Mouse (Mus musculus) forebrain, embryonic 13.5 days (tissue): ENCODE results near the gene Pafah1b2. TPM values are rescaled to one million over a fixed set of nuclear protein-coding genes. Genes with fewer than 3 reads are reported as not detected.
A peak's percentile ranks its signal among the peaks of the same experiment; 100 is the strongest.

ENCODE experiments used
- ATAC-seq: fragments of 200-750 bp; cut with Nextera tagmentation; 2 replicates; pipeline ENCODE4 v1.8.0; 2017
- H3K27ac ChIP-seq: fragments of 300-500 bp; sonication (generic); 2 replicates; pipeline ENCODE4 v1.5.1; 2015; ENCODE audit warnings: inconsistent platforms, mild to moderate bottlenecking, moderate library complexity
- H3K27me3 ChIP-seq: fragments of 300-500 bp; sonication (generic); 2 replicates; pipeline ENCODE4 v1.6.1; 2015; ENCODE audit warnings: mild to moderate bottlenecking, inconsistent platforms
- H3K36me3 ChIP-seq: fragments of 300-500 bp; sonication (generic); 2 replicates; pipeline ENCODE4 v1.6.1; 2015; ENCODE audit warnings: mild to moderate bottlenecking, inconsistent platforms; ENCODE audit not compliant: poor library complexity, severe bottlenecking
- H3K4me1 ChIP-seq: fragments of 300-500 bp; sonication (generic); 2 replicates; pipeline ENCODE4 v1.6.1; 2015; ENCODE audit warnings: inconsistent platforms
- H3K4me2 ChIP-seq: fragments of 300-500 bp; sonication (generic); 2 replicates; pipeline ENCODE4 v1.6.1; 2015; ENCODE audit warnings: inconsistent platforms, mild to moderate bottlenecking, moderate library complexity
- H3K4me3 ChIP-seq: fragments of 300-500 bp; sonication (generic); 2 replicates; pipeline ENCODE4 v1.5.1; 2015; ENCODE audit warnings: mild to moderate bottlenecking, inconsistent platforms
- H3K9ac ChIP-seq: fragments of 300-500 bp; sonication (generic); 2 replicates; pipeline ENCODE4 v1.6.1; 2015; ENCODE audit warnings: mild to moderate bottlenecking, inconsistent platforms
- H3K9me3 ChIP-seq: fragments of 300-500 bp; sonication (generic); replicated peaks from 2 replicates; pipeline ENCODE4 v1.6.1; 2016; ENCODE audit warnings: inconsistent platforms
- WGBS: fragments of 180-500 bp; shearing (Covaris S2); methylation state at CpG from one replicate; pipeline ENCODE4 v1.1.7; 2015; 5-methylcytosine and 5-hydroxymethylcytosine counted together
- polyA plus RNA-seq: library from polyadenylated mRNA; unstranded; fragments of >200 nt; fragmentation: Nextera tagmentation; extraction: Ambion mirVana; gene quantifications from 2 replicates; pipeline ENCODE4 v1.2.1, GENCODE M21; 2015

Gene Pafah1b2
- polyA plus RNA-seq = 277 and 295 TPM in 2 replicates

DNA sequence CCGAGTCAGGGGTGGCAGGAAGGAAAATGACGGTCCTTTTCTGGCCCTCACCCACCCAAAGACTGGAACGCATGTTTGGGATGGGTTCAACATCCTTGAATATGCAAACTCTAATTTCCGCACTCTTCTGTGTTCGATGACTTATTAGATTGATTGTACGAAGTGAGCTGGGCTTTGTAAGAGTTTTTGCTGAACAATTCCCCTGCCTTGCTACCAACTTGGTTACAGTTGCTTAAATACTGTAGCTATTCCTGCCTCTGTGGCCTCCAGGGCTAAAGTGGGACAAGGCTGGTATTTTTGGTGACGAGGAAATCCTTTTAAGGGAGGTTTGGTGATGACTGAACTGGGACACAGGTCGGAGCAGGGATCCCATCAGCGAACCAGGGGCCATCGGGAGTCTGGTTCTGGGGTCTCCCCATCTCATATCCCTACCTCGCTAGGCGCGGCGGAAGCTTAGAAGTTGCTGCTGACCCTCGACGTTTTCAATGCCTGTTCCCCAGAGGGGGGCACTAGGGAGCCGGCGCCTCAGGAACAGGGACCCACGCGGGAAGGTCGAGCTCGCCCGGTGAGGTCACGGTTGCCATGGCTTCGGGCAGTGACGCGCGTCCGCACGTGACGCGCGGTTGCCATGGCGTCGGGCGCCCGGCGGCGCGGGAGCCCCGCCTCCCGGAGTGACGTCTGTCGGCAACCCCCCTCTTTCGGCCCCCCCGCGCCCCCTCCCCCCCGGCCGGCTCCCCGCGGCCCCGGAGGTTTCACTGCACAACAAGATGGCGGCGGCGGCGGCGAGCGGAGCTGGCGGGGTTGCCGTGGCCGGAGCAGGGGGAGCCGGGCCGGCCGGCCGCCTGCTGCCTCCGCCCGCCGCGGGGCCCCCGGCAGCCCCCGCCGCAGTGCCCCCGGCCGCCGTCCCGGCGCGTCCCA lies at the start of gene Pafah1b2, which contains the start of gene Sik3:
Gene Pafah1b2 (minus strand): TSS at position 600 of the 918 bp plus-strand sequence.
Gene Sik3 (plus strand): TSS at position 730 of the 918 bp plus-strand sequence.
- Histone ChIP-seq H3K36me3 (no peaks in the 10 kb centered on the region), H3K9me3 (no peaks in the 10 kb centered on the region)

DNA sequence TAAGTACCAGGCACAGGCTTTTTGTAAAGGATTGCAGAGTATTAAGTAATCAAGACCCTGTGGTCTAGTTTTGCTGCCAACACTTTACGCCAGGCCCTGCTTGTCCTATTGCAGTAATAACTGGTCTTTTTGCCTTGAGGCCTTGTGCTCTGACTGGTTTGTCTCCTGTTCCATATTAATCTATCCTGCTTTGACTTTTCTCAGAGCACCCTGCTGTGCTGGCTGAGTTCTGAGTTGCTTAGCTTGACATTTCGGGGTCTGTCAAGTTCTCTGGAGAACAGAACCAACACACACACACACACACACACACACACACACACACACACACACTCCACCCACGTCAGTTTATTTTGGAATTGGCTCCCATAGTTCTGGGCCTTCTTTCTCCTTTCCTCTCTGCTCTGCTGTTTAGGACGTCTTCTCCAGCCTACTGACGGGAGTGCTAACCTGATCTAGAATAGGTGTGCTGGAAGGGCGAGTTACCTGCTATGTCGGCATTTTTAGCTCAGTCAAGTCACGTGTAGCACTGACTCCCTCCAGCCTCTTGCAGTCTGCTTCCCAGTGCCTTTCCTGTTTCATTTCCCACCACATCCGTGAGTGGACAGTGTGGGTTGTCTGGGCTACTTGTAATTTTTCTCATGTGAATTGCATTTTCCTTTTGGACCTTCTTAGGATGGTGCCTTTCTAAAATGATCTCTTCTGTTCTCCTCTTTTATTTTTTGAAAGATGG lies 49.4 kb upstream of the Pafah1b2 start:
- H3K4me1 ChIP-seq = no peaks in the 10 kb centered on the region
- H3K36me3 ChIP-seq = no peaks in the 10 kb centered on the region
- H3K9ac ChIP-seq = no peak overlapping the region
- WGBS = 84% methylated on average over 9 of the region's 9 CpGs
- H3K4me3 ChIP-seq = no peak overlapping the region
- H3K27ac ChIP-seq = no peak overlapping the region
- H3K27me3 ChIP-seq = no peaks in the 10 kb centered on the region
- no peak overlapping the region for H3K4me2 ChIP-seq
- no peak for ATAC-seq
- H3K9me3 ChIP-seq = no peaks in the 10 kb centered on the region

More for the DNA sequence above, at the start of gene Pafah1b2, which contains the start of gene Sik3:
- peak within 1 kb of the TSS; percentile 83 for H3K27ac ChIP-seq
- H3K9ac ChIP-seq = peak within 1 kb of the TSS; percentile 98
- ATAC-seq = peak; percentile 90
- peak within 1 kb of the TSS; percentile 97 for H3K4me3 ChIP-seq
- 3% methylated on average over 45 of the region's 78 CpGs for WGBS
- peak within 1 kb of the TSS; percentile 81 for H3K4me2 ChIP-seq
- H3K4me1 ChIP-seq = peaks cover 48% of the 10 kb centered on the region
- no peaks in the 10 kb centered on the region for H3K27me3 ChIP-seq

DNA sequence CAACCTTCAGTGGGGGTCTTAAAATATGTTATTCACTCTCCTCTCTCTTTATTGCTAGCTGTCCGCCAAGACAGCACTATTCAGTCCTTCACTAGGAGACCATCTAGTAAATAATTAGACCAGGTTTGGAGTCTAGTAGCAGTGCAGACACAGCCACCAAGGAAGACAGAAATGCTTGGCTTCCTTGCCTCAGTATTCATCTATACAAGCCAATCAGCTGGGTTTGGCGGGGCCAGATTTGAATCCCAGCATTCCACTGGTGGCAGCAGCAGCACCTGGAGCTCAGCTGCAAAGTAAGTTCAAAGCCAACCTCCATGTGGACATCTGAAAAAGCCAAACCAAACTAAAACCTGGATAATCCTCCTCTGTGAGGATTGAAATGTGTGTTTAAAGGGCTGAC lies 47.8 kb upstream of the Pafah1b2 start:
- Histone ChIP-seq H3K9me3 (no peaks in the 10 kb centered on the region), H3K4me1 (no peaks in the 10 kb centered on the region), H3K4me2 (no peak overlapping the region), H3K27ac (no peak overlapping the region), H3K9ac (no peak overlapping the region), H3K4me3 (no peak overlapping the region), H3K27me3 (no peaks in the 10 kb centered on the region), H3K36me3 (no peaks in the 10 kb centered on the region)
- 86% methylated on average over 2 of the region's 2 CpGs for WGBS
- ATAC-seq = no peak

- H3K4me3 ChIP-seq = no peak overlapping the region
- no peaks in the 10 kb centered on the region for H3K36me3 ChIP-seq
- ATAC-seq = no peak
- no peaks in the 10 kb centered on the region for H3K9me3 ChIP-seq
- H3K4me1 ChIP-seq = peaks cover 7% of the 10 kb centered on the region; the same call in 1 of the 2 replicates
- H3K4me2 ChIP-seq = no peak overlapping the region
- no peak overlapping the region for H3K27ac ChIP-seq
- WGBS = 89% methylated on average over 3 of the region's 3 CpGs
- no peaks in the 10 kb centered on the region for H3K27me3 ChIP-seq
- no peak overlapping the region for H3K9ac ChIP-seq
Measured at GRCm38 (mm10) chr9:46058065-46058464, 45.6 kb upstream of the Pafah1b2 start.

DNA sequence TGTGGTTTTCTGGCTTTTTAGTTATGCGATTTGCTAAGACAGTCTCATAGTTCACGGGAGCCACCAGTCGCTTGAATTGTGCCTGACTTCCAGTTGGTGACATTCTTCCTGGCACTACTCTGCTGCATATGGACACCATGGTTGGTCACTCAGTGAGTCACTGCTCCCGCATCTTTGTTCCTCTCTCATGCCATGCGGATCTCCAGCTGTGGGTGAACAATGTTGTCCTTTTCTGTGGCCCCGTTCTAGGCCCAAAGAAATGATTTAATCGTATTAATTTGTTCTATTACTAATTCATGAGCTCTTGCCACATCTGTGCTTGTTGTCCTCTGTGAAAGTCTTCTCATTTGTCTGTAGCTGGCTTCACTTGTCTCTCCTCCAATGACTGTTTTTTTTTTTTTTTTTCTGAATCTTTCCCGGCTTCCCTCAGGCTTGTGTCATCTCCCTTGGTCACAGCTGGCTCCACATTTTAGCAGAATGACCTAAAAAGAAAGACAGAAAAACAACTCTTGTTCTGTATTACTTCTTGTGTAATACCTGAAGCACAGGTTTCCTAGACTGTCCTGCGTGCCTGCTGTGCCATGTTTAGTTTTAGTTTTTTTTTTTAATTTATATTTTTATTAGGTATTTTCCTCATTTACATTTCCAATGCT lies 40.6 kb upstream of the Pafah1b2 start:
- Histone ChIP-seq H3K27me3 (no peaks in the 10 kb centered on the region), H3K9ac (no peak overlapping the region), H3K4me2 (no peak overlapping the region), H3K4me1 (peaks cover 7% of the 10 kb centered on the region; the same call in 1 of the 2 replicates), H3K9me3 (no peaks in the 10 kb centered on the region), H3K36me3 (no peaks in the 10 kb centered on the region), H3K27ac (no peak overlapping the region), H3K4me3 (no peak overlapping the region)
- WGBS = 68% methylated on average over 9 of the region's 9 CpGs
- no peak for ATAC-seq

DNA sequence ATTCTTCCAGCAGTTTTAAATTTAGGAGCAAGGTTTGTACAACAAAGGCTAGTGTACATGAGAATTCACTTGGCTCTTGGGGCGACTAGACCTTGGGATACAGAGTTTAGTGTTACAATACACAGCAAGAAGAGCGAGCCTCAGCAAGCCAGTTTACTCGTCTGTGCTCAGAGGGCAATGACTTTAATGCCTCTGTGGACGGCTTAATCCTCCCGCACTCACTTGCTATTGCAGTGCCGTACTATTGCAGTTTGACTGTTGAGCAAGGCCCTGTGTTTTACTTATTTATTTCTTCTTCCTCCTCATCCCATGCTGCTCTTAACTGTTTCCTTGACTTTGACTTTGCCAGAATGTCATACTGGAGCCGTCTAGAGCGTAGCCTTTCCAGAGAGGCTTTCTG lies 37.7 kb upstream of the Pafah1b2 start:
- H3K36me3 ChIP-seq = no peaks in the 10 kb centered on the region
- no peaks in the 10 kb centered on the region for H3K9me3 ChIP-seq
- H3K4me2 ChIP-seq = no peak overlapping the region
- no peak for ATAC-seq
- 68% methylated on average over 8 of the region's 8 CpGs for WGBS
- no peak overlapping the region for H3K27ac ChIP-seq
- no peak overlapping the region for H3K4me3 ChIP-seq
- H3K9ac ChIP-seq = no peak overlapping the region
- no peaks in the 10 kb centered on the region for H3K27me3 ChIP-seq
- peaks cover 19% of the 10 kb centered on the region for H3K4me1 ChIP-seq

- H3K9ac ChIP-seq = no peak overlapping the region
- peaks cover 17% of the 10 kb centered on the region for H3K4me1 ChIP-seq
- H3K27ac ChIP-seq = no peak overlapping the region
- WGBS = 84% methylated on average over 7 of the region's 7 CpGs
- ATAC-seq = no peak
- no peaks in the 10 kb centered on the region for H3K36me3 ChIP-seq
- no peaks in the 10 kb centered on the region for H3K9me3 ChIP-seq
- no peaks in the 10 kb centered on the region for H3K27me3 ChIP-seq
- H3K4me2 ChIP-seq = no peak overlapping the region
- H3K4me3 ChIP-seq = no peak overlapping the region
Measured at GRCm38 (mm10) chr9:46049525-46049924, 37.0 kb upstream of the Pafah1b2 start.

DNA sequence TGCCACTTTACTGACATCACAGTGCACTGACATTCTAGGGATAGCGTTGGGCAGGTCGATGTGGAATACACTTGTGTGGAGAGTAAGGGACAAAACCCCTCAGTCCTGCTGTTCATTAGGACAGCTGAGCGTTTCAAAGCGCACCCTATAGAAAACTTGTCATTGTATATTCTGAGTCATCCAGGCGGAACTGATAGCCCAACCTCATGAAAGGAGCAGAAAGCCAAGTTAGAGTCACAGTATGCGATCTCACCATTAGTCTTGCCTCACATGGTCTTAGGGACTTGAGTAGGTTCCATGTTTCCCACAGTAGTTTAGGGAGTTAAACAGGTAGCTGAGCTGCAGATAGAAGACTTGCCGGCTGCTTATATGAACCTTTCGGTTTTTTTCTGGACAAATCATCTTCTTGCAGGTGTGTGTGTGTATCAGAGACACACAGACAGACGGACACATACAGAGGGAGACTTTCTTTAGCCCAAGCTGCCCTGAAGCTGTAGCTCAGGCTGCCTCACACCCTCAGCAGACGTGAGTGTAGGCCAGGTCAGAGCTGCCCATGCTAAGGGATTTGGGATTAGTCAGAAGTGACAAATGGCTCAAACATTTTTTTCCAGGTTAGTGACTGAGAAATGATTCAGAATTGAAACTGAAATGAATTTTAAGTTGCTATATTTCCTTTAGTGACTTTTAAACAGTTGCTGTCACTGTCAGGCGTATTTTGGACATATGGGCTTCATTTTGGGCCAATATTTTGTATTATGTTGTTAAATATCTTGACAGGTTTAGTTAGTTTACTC lies 34.4 kb upstream of the Pafah1b2 start:
- no peaks in the 10 kb centered on the region for H3K9me3 ChIP-seq
- no peak for ATAC-seq
- H3K4me1 ChIP-seq = peaks cover 11% of the 10 kb centered on the region
- no peaks in the 10 kb centered on the region for H3K36me3 ChIP-seq
- 39% methylated on average over 11 of the region's 11 CpGs for WGBS
- H3K4me3 ChIP-seq = no peak overlapping the region
- no peak overlapping the region for H3K9ac ChIP-seq
- no peak overlapping the region for H3K27ac ChIP-seq
- no peak overlapping the region for H3K4me2 ChIP-seq
- no peaks in the 10 kb centered on the region for H3K27me3 ChIP-seq

- H3K4me2 ChIP-seq = no peak overlapping the region
- no peak for ATAC-seq
- H3K9ac ChIP-seq = no peak overlapping the region
- no peak overlapping the region for H3K27ac ChIP-seq
- H3K27me3 ChIP-seq = no peaks in the 10 kb centered on the region
- no peaks in the 10 kb centered on the region for H3K9me3 ChIP-seq
- WGBS = 81% methylated on average over 8 of the region's 8 CpGs
- H3K36me3 ChIP-seq = no peaks in the 10 kb centered on the region
- H3K4me1 ChIP-seq = peaks cover 11% of the 10 kb centered on the region
- H3K4me3 ChIP-seq = no peak overlapping the region
Measured at GRCm38 (mm10) chr9:46043626-46044025, 31.1 kb upstream of the Pafah1b2 start.

GRCm38 (mm10) chr9:46042387-46042786 lies 29.9 kb upstream of the Pafah1b2 start:
- Histone ChIP-seq H3K4me2 (no peak overlapping the region), H3K4me3 (no peak overlapping the region), H3K9ac (no peak overlapping the region), H3K27me3 (no peaks in the 10 kb centered on the region), H3K4me1 (peaks cover 11% of the 10 kb centered on the region), H3K9me3 (no peaks in the 10 kb centered on the region), H3K27ac (no peak overlapping the region), H3K36me3 (no peaks in the 10 kb centered on the region)
- 79% methylated on average over 3 of the region's 3 CpGs for WGBS
- no peak for ATAC-seq

DNA sequence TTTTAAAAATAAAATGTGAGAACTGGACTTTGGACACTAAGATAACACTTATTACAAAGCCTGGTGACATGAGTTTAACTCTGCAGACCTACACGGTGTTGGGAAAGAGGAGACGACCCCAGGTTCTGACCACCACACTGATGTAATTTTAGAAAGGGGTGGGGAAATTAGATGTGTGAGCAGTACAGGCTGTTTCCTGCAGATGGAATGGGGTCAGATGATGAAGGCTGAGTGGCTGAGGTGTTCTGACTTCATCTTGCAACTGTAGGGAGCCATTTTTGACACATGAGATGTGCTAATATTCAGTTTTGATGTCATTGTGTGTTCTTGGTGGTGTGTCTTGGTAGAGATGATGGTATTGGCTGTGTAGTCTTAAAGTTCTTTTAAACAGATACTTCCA lies 28.7 kb upstream of the Pafah1b2 start:
- Histone ChIP-seq H3K27ac (no peak overlapping the region), H3K4me1 (peaks cover 2% of the 10 kb centered on the region; the same call in 1 of the 2 replicates), H3K4me2 (no peak overlapping the region), H3K36me3 (no peaks in the 10 kb centered on the region), H3K27me3 (no peaks in the 10 kb centered on the region), H3K4me3 (no peak overlapping the region), H3K9ac (no peak overlapping the region), H3K9me3 (no peaks in the 10 kb centered on the region)
- no peak for ATAC-seq
- 94% methylated on average over 2 of the region's 2 CpGs for WGBS
